Mouse (Mus musculus): Measurements from ENCODE around the gene Capn2. TPM values are rescaled to one million over a fixed set of nuclear protein-coding genes. Genes with fewer than 3 reads are reported as not detected.
A peak's percentile ranks its signal among the peaks of the same experiment; 100 is the strongest.

Gene Capn2
- polyA plus RNA-seq, 1 experiment from 2014 or later = 127 TPM

GRCm38 (mm10) chr1:182500224-182500623, 17.2 kb downstream of the Capn2 start:
- Histone ChIP-seq H3K27me3 (ENCODE audit: control insufficient read depth, insufficient read depth, low read length) (no peaks in the 10 kb centered on the region), H3K36me3 (ENCODE audit: control insufficient read depth, insufficient read depth, low read length) (no peaks in the 10 kb centered on the region), H3K9me3 (replicated peaks; ENCODE audit: control insufficient read depth, low read length) (no peaks in the 10 kb centered on the region), H3K4me1 (ENCODE audit: control insufficient read depth, insufficient read depth, low read length) (peaks cover 56% of the 10 kb centered on the region), H3K9ac (ENCODE audit: low read length) (0 out of 2 replicates have a peak overlapping the region, but pooled peaks have one; percentile 4), H3K4me3 (replicated peaks; ENCODE audit: low read length) (no peak overlapping the region), H3K4me2 (ENCODE audit: low read depth, low read length) (no peak overlapping the region), H3K27ac (ENCODE audit: low read length) (peak overlapping the region; percentile 49)
- no peak for ATAC-seq (ENCODE audit: insufficient read depth, low FRiP score)
- WGBS = 68% methylated on average over 4 of the region's 4 CpGs

- Histone ChIP-seq H3K27ac (ENCODE audit: low read length) (peak overlapping the region; percentile 41; the same call in 1 of the 2 replicates), H3K4me3 (replicated peaks; ENCODE audit: low read length) (no peak overlapping the region), H3K9me3 (replicated peaks; ENCODE audit: control insufficient read depth, low read length) (no peaks in the 10 kb centered on the region), H3K9ac (ENCODE audit: low read length) (0 out of 2 replicates have a peak overlapping the region, but pooled peaks have one; percentile 4), H3K36me3 (ENCODE audit: control insufficient read depth, insufficient read depth, low read length) (no peaks in the 10 kb centered on the region), H3K4me2 (ENCODE audit: low read depth, low read length) (no peak overlapping the region), H3K27me3 (ENCODE audit: control insufficient read depth, insufficient read depth, low read length) (no peaks in the 10 kb centered on the region), H3K4me1 (ENCODE audit: control insufficient read depth, insufficient read depth, low read length) (peaks cover 58% of the 10 kb centered on the region)
- WGBS = 47% methylated on average over 9 of the region's 9 CpGs
- no peak for ATAC-seq (ENCODE audit: insufficient read depth, low FRiP score)
Measured at GRCm38 (mm10) chr1:182499443-182500089, 17.8 kb downstream of the Capn2 start.

GRCm38 (mm10) chr1:182497736-182498135, 19.7 kb downstream of the Capn2 start:
- no peaks in the 10 kb centered on the region for H3K9me3 ChIP-seq (replicated peaks; ENCODE audit: control insufficient read depth, low read length)
- H3K27me3 ChIP-seq (ENCODE audit: control insufficient read depth, insufficient read depth, low read length) = no peaks in the 10 kb centered on the region
- no peak overlapping the region for H3K9ac ChIP-seq (ENCODE audit: low read length)
- no peak overlapping the region for H3K4me3 ChIP-seq (replicated peaks; ENCODE audit: low read length)
- H3K27ac ChIP-seq (ENCODE audit: low read length) = 0 out of 2 replicates have a peak overlapping the region, but pooled peaks have one; percentile 4
- H3K4me1 ChIP-seq (ENCODE audit: control insufficient read depth, insufficient read depth, low read length) = peaks cover 41% of the 10 kb centered on the region
- no peak for ATAC-seq (ENCODE audit: insufficient read depth, low FRiP score)
- no peaks in the 10 kb centered on the region for H3K36me3 ChIP-seq (ENCODE audit: control insufficient read depth, insufficient read depth, low read length)
- no peak overlapping the region for H3K4me2 ChIP-seq (ENCODE audit: low read depth, low read length)
- WGBS = 48% methylated on average over 4 of the region's 4 CpGs

- no peaks in the 10 kb centered on the region for H3K27me3 ChIP-seq (ENCODE audit: control insufficient read depth, insufficient read depth, low read length)
- no peaks in the 10 kb centered on the region for H3K36me3 ChIP-seq (ENCODE audit: control insufficient read depth, insufficient read depth, low read length)
- H3K4me3 ChIP-seq (replicated peaks; ENCODE audit: low read length) = no peak overlapping the region
- no peak for ATAC-seq (ENCODE audit: insufficient read depth, low FRiP score)
- 52% methylated on average over 6 of the region's 6 CpGs for WGBS
- 0 out of 2 replicates have a peak overlapping the region, but pooled peaks have one; percentile 5 for H3K4me2 ChIP-seq (ENCODE audit: low read depth, low read length)
- H3K27ac ChIP-seq (ENCODE audit: low read length) = no peak overlapping the region
- H3K4me1 ChIP-seq (ENCODE audit: control insufficient read depth, insufficient read depth, low read length) = peaks cover 37% of the 10 kb centered on the region
- no peaks in the 10 kb centered on the region for H3K9me3 ChIP-seq (replicated peaks; ENCODE audit: control insufficient read depth, low read length)
- H3K9ac ChIP-seq (ENCODE audit: low read length) = no peak overlapping the region
Measured at GRCm38 (mm10) chr1:182496685-182497084, 20.7 kb downstream of the Capn2 start.

- Histone ChIP-seq H3K27ac (ENCODE audit: low read length) (no peak overlapping the region), H3K9me3 (replicated peaks; ENCODE audit: control insufficient read depth, low read length) (no peaks in the 10 kb centered on the region), H3K9ac (ENCODE audit: low read length) (no peak overlapping the region), H3K27me3 (ENCODE audit: control insufficient read depth, insufficient read depth, low read length) (no peaks in the 10 kb centered on the region), H3K4me2 (ENCODE audit: low read depth, low read length) (no peak overlapping the region), H3K36me3 (ENCODE audit: control insufficient read depth, insufficient read depth, low read length) (peaks cover 3% of the 10 kb centered on the region; the same call in 1 of the 2 replicates), H3K4me1 (ENCODE audit: control insufficient read depth, insufficient read depth, low read length) (peaks cover 29% of the 10 kb centered on the region), H3K4me3 (replicated peaks; ENCODE audit: low read length) (no peak overlapping the region)
- no peak for ATAC-seq (ENCODE audit: insufficient read depth, low FRiP score)
- WGBS = 65% methylated on average over 17 of the region's 17 CpGs
Measured at GRCm38 (mm10) chr1:182494285-182495145, 22.9 kb downstream of the Capn2 start.

GRCm38 (mm10) chr1:182491839-182492238, 25.6 kb downstream of the Capn2 start:
- Histone ChIP-seq H3K9ac (ENCODE audit: low read length) (no peak overlapping the region), H3K36me3 (ENCODE audit: control insufficient read depth, insufficient read depth, low read length) (peaks cover 8% of the 10 kb centered on the region; the same call in 1 of the 2 replicates), H3K4me2 (ENCODE audit: low read depth, low read length) (no peak overlapping the region), H3K27ac (ENCODE audit: low read length) (no peak overlapping the region), H3K4me3 (replicated peaks; ENCODE audit: low read length) (no peak overlapping the region), H3K4me1 (ENCODE audit: control insufficient read depth, insufficient read depth, low read length) (peaks cover 13% of the 10 kb centered on the region), H3K9me3 (replicated peaks; ENCODE audit: control insufficient read depth, low read length) (no peaks in the 10 kb centered on the region), H3K27me3 (ENCODE audit: control insufficient read depth, insufficient read depth, low read length) (no peaks in the 10 kb centered on the region)
- no peak for ATAC-seq (ENCODE audit: insufficient read depth, low FRiP score)
- 87% methylated on average over 6 of the region's 6 CpGs for WGBS

GRCm38 (mm10) chr1:182490568-182490967, 26.8 kb downstream of the Capn2 start:
- Histone ChIP-seq H3K27ac (ENCODE audit: low read length) (peak overlapping the region; percentile 66; the same call in 1 of the 2 replicates), H3K27me3 (ENCODE audit: control insufficient read depth, insufficient read depth, low read length) (no peaks in the 10 kb centered on the region), H3K4me1 (ENCODE audit: control insufficient read depth, insufficient read depth, low read length) (peaks cover 10% of the 10 kb centered on the region), H3K36me3 (ENCODE audit: control insufficient read depth, insufficient read depth, low read length) (peaks cover 8% of the 10 kb centered on the region; the same call in 1 of the 2 replicates), H3K4me3 (replicated peaks; ENCODE audit: low read length) (no peak overlapping the region), H3K4me2 (ENCODE audit: low read depth, low read length) (no peak overlapping the region), H3K9me3 (replicated peaks; ENCODE audit: control insufficient read depth, low read length) (no peaks in the 10 kb centered on the region), H3K9ac (ENCODE audit: low read length) (no peak overlapping the region)
- WGBS = 79% methylated on average over 7 of the region's 7 CpGs
- no peak for ATAC-seq (ENCODE audit: insufficient read depth, low FRiP score)

GRCm38 (mm10) chr1:182489803-182490452, 27.5 kb downstream of the Capn2 start:
- Histone ChIP-seq H3K4me1 (ENCODE audit: control insufficient read depth, insufficient read depth, low read length) (peaks cover 4% of the 10 kb centered on the region), H3K36me3 (ENCODE audit: control insufficient read depth, insufficient read depth, low read length) (peaks cover 8% of the 10 kb centered on the region; the same call in 1 of the 2 replicates), H3K4me3 (replicated peaks; ENCODE audit: low read length) (peak overlapping the region; percentile 30), H3K9ac (ENCODE audit: low read length) (peak overlapping the region; percentile 11; the same call in 1 of the 2 replicates), H3K27ac (ENCODE audit: low read length) (peak overlapping the region; percentile 66; the same call in 1 of the 2 replicates), H3K4me2 (ENCODE audit: low read depth, low read length) (peak overlapping the region; percentile 45), H3K27me3 (ENCODE audit: control insufficient read depth, insufficient read depth, low read length) (no peaks in the 10 kb centered on the region), H3K9me3 (replicated peaks; ENCODE audit: control insufficient read depth, low read length) (no peaks in the 10 kb centered on the region)
- ATAC-seq (ENCODE audit: insufficient read depth, low FRiP score) = peak; percentile 96
- 9% methylated on average over 21 of the region's 21 CpGs for WGBS
